Mouse (Mus musculus): Measurements from ENCODE around the gene Tuba1b. TPM values are rescaled to one million over a fixed set of nuclear protein-coding genes. Genes with fewer than 3 reads are reported as not detected.

Tuba1b gene
- polyA plus RNA-seq, 1 experiment from 2014 or later, result 1,998 TPM

DNA sequence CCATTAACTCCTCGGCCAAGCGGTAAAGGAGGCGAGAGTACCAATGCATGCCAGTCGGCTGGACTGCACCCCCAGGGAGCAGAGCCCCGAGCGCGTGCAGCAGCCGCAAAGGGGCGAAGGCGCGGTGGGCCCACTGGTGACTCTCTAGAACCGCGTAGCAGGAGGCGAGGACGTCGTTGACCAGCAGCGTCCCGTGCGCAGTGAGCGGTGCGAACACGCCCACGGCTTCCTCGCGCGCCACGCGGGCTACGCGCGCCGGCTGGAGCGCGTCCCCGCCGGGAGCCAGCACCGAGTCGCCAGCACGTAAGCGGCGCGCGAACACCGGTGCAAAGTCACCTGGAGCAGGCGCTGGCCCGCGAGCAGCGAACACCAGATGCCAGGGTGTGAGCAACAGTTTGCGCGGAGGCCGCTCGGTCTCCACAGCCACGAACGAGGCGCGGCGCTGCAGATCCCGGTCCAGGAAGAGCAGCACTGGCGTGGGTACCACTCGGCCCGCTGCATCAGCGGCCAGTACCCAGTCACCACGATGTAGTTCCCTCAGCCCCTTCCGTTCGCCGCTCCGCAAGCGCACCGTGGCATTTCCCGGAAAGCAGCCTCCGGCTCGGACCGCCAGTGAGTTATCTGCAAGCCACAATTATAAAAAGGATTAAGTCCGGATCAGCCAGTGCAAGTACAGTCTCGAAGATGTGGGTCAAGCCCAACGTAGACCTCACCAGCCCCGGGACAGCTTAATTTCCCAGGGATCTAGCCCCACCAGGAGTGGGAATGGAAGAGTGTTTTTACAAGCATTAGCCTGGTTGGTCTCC is 40.2 kb downstream of the Tuba1b start, which contains the start of gene Rhebl1:
Rhebl1 (minus strand) TSS at position 601 of the 806 bp plus-strand sequence.
- ATAC-seq (ENCODE audit: borderline replicate concordance, extremely low read depth, low FRiP score, low TSS enrichment), result no peak

DNA sequence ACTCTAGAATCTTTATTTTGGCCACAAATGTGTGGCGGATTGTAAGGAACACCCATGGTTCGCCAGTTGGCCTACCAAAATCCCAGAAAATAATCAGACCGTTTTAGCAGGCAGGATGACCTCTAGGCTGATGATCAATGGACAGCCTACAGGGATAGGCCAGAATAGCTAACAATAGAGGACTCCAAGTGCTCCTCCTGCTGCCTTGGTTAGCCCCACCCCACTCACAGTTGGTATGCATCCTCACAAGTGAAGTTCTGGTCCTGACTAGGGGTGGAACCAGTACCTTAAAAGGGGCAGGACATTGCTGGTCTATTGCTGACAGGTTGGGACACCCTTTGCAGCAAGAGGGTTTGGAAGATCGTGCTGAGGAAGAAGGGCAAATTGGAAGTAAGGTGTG is 41.3 kb downstream of the Tuba1b start:
- peak overlapping the region; percentile 54; the same call in 1 of the 2 replicates for H3K4me3 ChIP-seq
- H3K27ac ChIP-seq, result no peak overlapping the region
- H3K4me2 ChIP-seq, result peak overlapping the region; percentile 100; the same call in 1 of the 2 replicates
- no peak for ATAC-seq (ENCODE audit: borderline replicate concordance, extremely low read depth, low FRiP score, low TSS enrichment)
- 71% methylated on average over 4 of the region's 4 CpGs for WGBS
- H3K27me3 ChIP-seq, result peaks cover 67% of the 10 kb centered on the region
- H3K9ac ChIP-seq, result no peak overlapping the region
- H3K4me1 ChIP-seq, result peaks cover 44% of the 10 kb centered on the region
- no peaks in the 10 kb centered on the region for H3K36me3 ChIP-seq
- no peaks in the 10 kb centered on the region for H3K9me3 ChIP-seq

More for the DNA sequence above, 40.2 kb downstream of the Tuba1b start, which contains the start of gene Rhebl1:
- Histone ChIP-seq H3K27me3 (peaks cover 78% of the 10 kb centered on the region), H3K4me1 (peaks cover 51% of the 10 kb centered on the region), H3K4me3 (peak within 1 kb of the TSS; percentile 54), H3K36me3 (no peaks in the 10 kb centered on the region), H3K9me3 (no peaks in the 10 kb centered on the region), H3K9ac (peak within 1 kb of the TSS; percentile 46), H3K4me2 (peak within 1 kb of the TSS; percentile 100), H3K27ac (no peak within 1 kb of the TSS)
- WGBS, result 1% methylated on average over 77 of the region's 77 CpGs

- 35% methylated on average over 6 of the region's 6 CpGs for WGBS
- peaks cover 35% of the 10 kb centered on the region for H3K4me1 ChIP-seq
- peak; percentile 44; the same call in 1 of the 2 replicates for ATAC-seq (ENCODE audit: borderline replicate concordance, extremely low read depth, low FRiP score, low TSS enrichment)
- no peaks in the 10 kb centered on the region for H3K36me3 ChIP-seq
- H3K4me3 ChIP-seq, result no peak overlapping the region
- no peaks in the 10 kb centered on the region for H3K9me3 ChIP-seq
- no peak overlapping the region for H3K4me2 ChIP-seq
- no peak overlapping the region for H3K9ac ChIP-seq
- no peak overlapping the region for H3K27ac ChIP-seq
- peaks cover 57% of the 10 kb centered on the region for H3K27me3 ChIP-seq
Measured at GRCm38 (mm10) chr15:98891907-98892606, 42.3 kb downstream of the Tuba1b start.

DNA sequence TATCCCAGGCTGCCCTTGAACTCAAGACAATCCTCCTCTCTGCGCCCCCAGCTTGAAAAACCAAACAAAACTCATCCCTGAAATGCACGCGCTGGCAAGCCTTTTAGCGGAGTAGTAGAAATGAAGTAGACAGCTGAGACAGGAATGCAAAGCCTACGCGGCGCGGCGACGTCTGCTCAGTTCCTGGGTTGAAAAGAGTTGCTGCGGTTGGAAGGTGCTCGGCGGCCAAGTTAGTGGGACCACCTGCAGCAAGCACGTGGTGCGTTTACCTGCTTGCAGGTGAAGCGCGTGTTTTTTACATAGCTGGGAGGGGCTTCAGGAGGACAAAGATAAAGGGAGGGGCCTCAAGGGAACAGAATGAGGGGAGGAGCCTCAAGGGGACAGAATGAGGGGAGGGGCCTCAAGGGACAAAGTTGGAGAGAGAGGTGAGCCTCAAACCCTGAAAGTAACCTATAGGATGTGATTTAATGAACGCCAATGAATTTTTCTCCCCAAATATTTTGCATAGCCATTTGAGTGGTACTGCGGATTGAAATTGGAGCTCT is 43.1 kb downstream of the Tuba1b start:
- ATAC-seq (ENCODE audit: borderline replicate concordance, extremely low read depth, low FRiP score, low TSS enrichment), result no peak
- Histone ChIP-seq H3K27me3 (peaks cover 49% of the 10 kb centered on the region), H3K4me3 (peak overlapping the region; percentile 15), H3K27ac (no peak overlapping the region), H3K4me2 (peak overlapping the region; percentile 45), H3K36me3 (no peaks in the 10 kb centered on the region), H3K4me1 (peaks cover 33% of the 10 kb centered on the region), H3K9me3 (no peaks in the 10 kb centered on the region), H3K9ac (no peak overlapping the region)
- WGBS, result 11% methylated on average over 19 of the region's 19 CpGs

GRCm38 (mm10) chr15:98887526-98887925 is 46.8 kb downstream of the Tuba1b start:
- no peak overlapping the region for H3K4me3 ChIP-seq
- ATAC-seq (ENCODE audit: borderline replicate concordance, extremely low read depth, low FRiP score, low TSS enrichment), result no peak
- H3K27me3 ChIP-seq, result peaks cover 12% of the 10 kb centered on the region; the same call in 1 of the 2 replicates
- H3K36me3 ChIP-seq, result no peaks in the 10 kb centered on the region
- H3K27ac ChIP-seq, result no peak overlapping the region
- no peak overlapping the region for H3K9ac ChIP-seq
- no peak overlapping the region for H3K4me2 ChIP-seq
- H3K9me3 ChIP-seq, result no peaks in the 10 kb centered on the region
- 74% methylated on average over 7 of the region's 7 CpGs for WGBS
- peaks cover 3% of the 10 kb centered on the region; the same call in 1 of the 2 replicates for H3K4me1 ChIP-seq

DNA sequence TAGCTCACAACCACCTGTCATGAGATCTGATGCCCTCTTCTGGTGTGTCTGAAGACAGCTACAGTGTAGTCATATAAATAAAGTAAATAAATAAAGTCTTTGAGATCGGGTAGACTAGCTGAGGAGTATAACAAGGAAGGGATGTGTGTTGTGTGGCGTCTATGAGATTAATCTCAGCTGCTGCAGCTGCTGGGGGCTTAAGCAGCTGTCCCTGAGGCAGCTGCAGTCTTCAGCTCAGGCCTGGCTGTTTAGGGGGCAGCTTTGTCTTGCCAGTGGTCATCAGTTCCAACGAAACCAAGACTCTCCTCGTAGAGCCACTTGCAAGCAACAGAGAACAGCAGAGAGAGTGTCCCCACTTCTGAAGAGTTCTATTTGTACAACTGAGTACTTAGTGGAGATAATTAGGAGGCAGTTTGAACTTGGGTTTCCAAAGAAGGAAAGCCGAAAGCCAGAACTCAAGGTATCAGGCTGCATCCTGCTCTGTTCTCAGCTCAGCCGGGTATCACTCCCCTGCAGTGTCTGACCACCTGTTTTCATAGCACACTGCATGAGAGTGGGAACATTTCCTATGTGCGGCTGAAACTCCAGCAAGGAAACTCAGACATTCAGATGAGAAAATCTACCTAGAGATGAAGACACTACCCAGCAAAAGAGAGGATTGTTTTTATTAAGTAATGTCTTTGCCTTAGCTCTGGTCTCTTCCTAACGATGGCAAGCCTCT is 47.5 kb downstream of the Tuba1b start:
- Histone ChIP-seq H3K27ac (no peak overlapping the region), H3K27me3 (peaks cover 7% of the 10 kb centered on the region; the same call in 1 of the 2 replicates), H3K9me3 (no peaks in the 10 kb centered on the region), H3K36me3 (no peaks in the 10 kb centered on the region), H3K9ac (no peak overlapping the region), H3K4me3 (no peak overlapping the region), H3K4me2 (no peak overlapping the region), H3K4me1 (peaks cover 6% of the 10 kb centered on the region)
- 49% methylated on average over 8 of the region's 8 CpGs for WGBS
- ATAC-seq (ENCODE audit: borderline replicate concordance, extremely low read depth, low FRiP score, low TSS enrichment), result no peak

DNA sequence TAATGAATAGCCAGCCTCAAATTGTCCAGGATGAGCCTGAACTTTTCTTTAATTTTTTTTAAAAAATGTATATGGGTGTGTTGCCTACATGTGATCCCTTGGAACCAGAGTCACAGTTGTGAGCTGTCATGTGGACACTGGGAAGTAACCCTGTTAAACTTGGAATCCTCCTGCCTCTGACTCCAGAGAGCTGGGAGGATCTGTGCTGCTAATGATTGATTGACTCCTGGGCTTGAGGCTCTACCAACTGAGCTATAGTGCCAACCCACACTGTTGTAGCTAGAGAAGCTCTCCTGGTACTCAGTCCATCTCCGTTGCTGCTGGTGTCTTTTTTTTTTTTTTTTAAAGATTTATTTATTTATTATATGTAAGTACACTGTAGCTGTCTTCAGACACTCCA is 50.3 kb downstream of the Tuba1b start:
- no peak overlapping the region for H3K4me3 ChIP-seq
- no peaks in the 10 kb centered on the region for H3K27me3 ChIP-seq
- H3K27ac ChIP-seq, result no peak overlapping the region
- H3K9me3 ChIP-seq, result no peaks in the 10 kb centered on the region
- no peak overlapping the region for H3K4me2 ChIP-seq
- no peaks in the 10 kb centered on the region for H3K36me3 ChIP-seq
- H3K9ac ChIP-seq, result no peak overlapping the region
- no peak for ATAC-seq (ENCODE audit: borderline replicate concordance, extremely low read depth, low FRiP score, low TSS enrichment)
- 56% methylated on average over 1 of the region's 1 CpGs for WGBS
- H3K4me1 ChIP-seq, result peaks cover 15% of the 10 kb centered on the region

- no peak overlapping the region for H3K4me2 ChIP-seq
Measured at GRCm38 (mm10) chr15:98883661-98884060, 50.7 kb downstream of the Tuba1b start.

DNA sequence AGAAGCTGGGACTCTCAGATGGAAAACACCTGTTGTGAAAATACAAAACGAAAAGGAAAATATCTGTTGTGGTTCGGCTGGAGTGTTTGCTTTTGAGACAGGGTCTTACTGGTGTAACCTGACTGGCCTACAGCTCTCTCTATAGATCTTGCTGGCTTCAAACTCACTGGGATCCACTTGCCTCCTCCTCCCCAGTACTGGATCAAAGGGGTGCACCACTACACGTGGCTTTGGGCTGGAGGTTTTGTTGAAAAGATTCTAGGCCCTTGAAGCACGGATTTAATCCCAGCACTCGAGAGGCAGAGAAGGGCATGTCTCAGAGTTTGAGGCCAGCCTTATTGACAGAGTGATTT is 52.7 kb downstream of the Tuba1b start:
- Histone ChIP-seq H3K9me3 (no peaks in the 10 kb centered on the region), H3K27me3 (no peaks in the 10 kb centered on the region), H3K9ac (0 out of 2 replicates have a peak overlapping the region, but pooled peaks have one; percentile 7), H3K4me2 (peak overlapping the region; percentile 98), H3K27ac (peak overlapping the region; percentile 38; the same call in 1 of the 2 replicates), H3K36me3 (no peaks in the 10 kb centered on the region), H3K4me1 (peaks cover 15% of the 10 kb centered on the region), H3K4me3 (peak overlapping the region; percentile 86)
- 11% methylated on average over 5 of the region's 5 CpGs for WGBS
- ATAC-seq (ENCODE audit: borderline replicate concordance, extremely low read depth, low FRiP score, low TSS enrichment), result peak; percentile 15; the same call in 1 of the 2 replicates

More at GRCm38 (mm10) chr15:98883661-98884060, 50.7 kb downstream of the Tuba1b start:
- H3K4me1 ChIP-seq, result peaks cover 15% of the 10 kb centered on the region
- H3K36me3 ChIP-seq, result no peaks in the 10 kb centered on the region
- no peak overlapping the region for H3K9ac ChIP-seq
- H3K9me3 ChIP-seq, result no peaks in the 10 kb centered on the region
- no peak overlapping the region for H3K27ac ChIP-seq
- H3K4me3 ChIP-seq, result no peak overlapping the region
- ATAC-seq (ENCODE audit: borderline replicate concordance, extremely low read depth, low FRiP score, low TSS enrichment), result no peak
- no peaks in the 10 kb centered on the region for H3K27me3 ChIP-seq

All from lung, embryonic 15.5 days (tissue).